Mouse (Mus musculus): ENCODE data around the gene Abca12.

GRCm38 (mm10) chr1:71203581-71203980, 211.1 kb downstream of the Abca12 start:
- TF ChIP-seq CTCF (IDR thresholded peaks at IDR 0.05; ENCODE audit: low read depth) (no peak), EP300 (IDR thresholded peaks at IDR 0.05; ENCODE audit: low read depth) (no peak)
